Mouse (Mus musculus) stomach, postnatal 0 days (tissue): ENCODE results near the gene Tspan18. TPM values are rescaled to one million over a fixed set of nuclear protein-coding genes. Genes with fewer than 3 reads are reported as not detected.

ENCODE experiments used
- ATAC-seq: fragments of 200-750 bp; cut with Nextera tagmentation; 2 replicates; pipeline ENCODE4 v1.8.0; 2017; ENCODE audit not compliant: low FRiP score, low TSS enrichment
- DNase-seq: peaks from one replicate; pipeline ENCODE4 v3.0.0-alpha.2; 2016; ENCODE audit warnings: low spot score
- H3K27ac ChIP-seq: fragments of 300-500 bp; sonication (generic); replicated peaks from 2 replicates; pipeline ENCODE4 v1.5.1; 2014; ENCODE audit warnings: mild to moderate bottlenecking, control low read depth
- H3K27me3 ChIP-seq: fragments of 300-500 bp; sonication (generic); 2 replicates; pipeline ENCODE4 v1.6.1; 2014; ENCODE audit warnings: low read length; ENCODE audit not compliant: control insufficient read depth, insufficient read depth
- H3K36me3 ChIP-seq: fragments of 300-500 bp; sonication (generic); 2 replicates; pipeline ENCODE4 v1.6.1; 2014; ENCODE audit warnings: low read length, mixed read lengths; ENCODE audit not compliant: control insufficient read depth, insufficient read depth
- H3K4me1 ChIP-seq: fragments of 300-500 bp; sonication (generic); replicated peaks from 2 replicates; pipeline ENCODE4 v1.6.1; 2014; ENCODE audit warnings: antibody characterized with exemption; ENCODE audit not compliant: control insufficient read depth, insufficient read depth
- H3K4me2 ChIP-seq: fragments of 300-500 bp; sonication (generic); replicated peaks from 2 replicates; pipeline ENCODE4 v1.6.1; 2014; ENCODE audit warnings: low read depth, mild to moderate bottlenecking, control low read depth, moderate library complexity
- H3K4me3 ChIP-seq: fragments of 300-500 bp; sonication (generic); 2 replicates; pipeline ENCODE4 v1.5.1; 2014; ENCODE audit warnings: low read depth, low read length, control low read depth
- H3K9ac ChIP-seq: fragments of 300-500 bp; sonication (generic); 2 replicates; pipeline ENCODE4 v1.6.1; 2014; ENCODE audit warnings: mild to moderate bottlenecking, low read length, control low read depth, mixed read lengths
- H3K9me3 ChIP-seq: fragments of 300-500 bp; sonication (generic); 2 replicates; pipeline ENCODE4 v1.6.1; 2016; ENCODE audit warnings: low read length; ENCODE audit not compliant: control insufficient read depth
- CTCF ChIP-seq: IDR thresholded peaks from 2 replicates; pipeline ENCODE4 v1.5.1; 2016; ENCODE audit warnings: antibody characterized with exemption, low read depth, mild to moderate bottlenecking, moderate library complexity
- EP300 ChIP-seq: optimal IDR thresholded peaks from 2 replicates; pipeline ENCODE3; 2016; ENCODE audit warnings: antibody characterized with exemption
- WGBS: fragments of 180-500 bp; shearing (Covaris S2); extraction: QIAGEN DNeasy Blood & Tissue Kit; methylation state at CpG from one replicate; pipeline ENCODE4 v1.1.7; 2014; 5-methylcytosine and 5-hydroxymethylcytosine counted together
- polyA plus RNA-seq: library from polyadenylated mRNA; unstranded; fragments of >200 nt; fragmentation: Nextera tagmentation; extraction: Ambion mirVana; gene quantifications from 2 replicates; pipeline ENCODE4 v1.2.1, GENCODE M21; 2015

Gene Tspan18
- polyA plus RNA-seq, 1 experiment from 2014 or later = 8.7 TPM

DNA sequence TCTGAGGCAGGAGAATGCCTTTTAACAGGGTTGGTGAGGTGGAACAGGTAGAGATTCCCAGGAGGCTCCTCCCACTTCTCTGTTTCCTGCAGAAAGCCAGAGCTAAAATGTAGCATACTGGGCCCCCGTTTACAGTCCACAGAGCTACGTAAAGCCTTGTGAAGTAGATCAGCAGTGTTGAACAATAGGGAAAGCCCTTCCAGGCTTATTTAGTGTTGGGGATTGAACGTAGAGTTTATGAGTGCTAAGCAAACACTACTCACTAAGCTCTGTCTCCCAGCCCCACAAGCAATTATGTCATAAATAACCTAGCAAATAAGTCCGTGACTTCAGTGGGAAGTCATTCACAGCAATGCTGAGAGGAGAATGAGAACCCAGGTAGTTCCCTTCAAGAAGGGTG, 76.7 kb downstream of the Tspan18 start:
- no peak for DNase-seq
- H3K27me3 ChIP-seq = no peaks in the 10 kb centered on the region
- H3K9ac ChIP-seq = no peak overlapping the region
- no peak overlapping the region for H3K4me3 ChIP-seq
- H3K9me3 ChIP-seq = no peaks in the 10 kb centered on the region
- H3K36me3 ChIP-seq = no peaks in the 10 kb centered on the region
- TF ChIP-seq EP300 (no peak), CTCF (no peak)
- no peak overlapping the region for H3K27ac ChIP-seq
- no peaks in the 10 kb centered on the region for H3K4me1 ChIP-seq
- no peak overlapping the region for H3K4me2 ChIP-seq
- ATAC-seq = no peak
- WGBS = 26% methylated on average over 4 of the region's 4 CpGs

DNA sequence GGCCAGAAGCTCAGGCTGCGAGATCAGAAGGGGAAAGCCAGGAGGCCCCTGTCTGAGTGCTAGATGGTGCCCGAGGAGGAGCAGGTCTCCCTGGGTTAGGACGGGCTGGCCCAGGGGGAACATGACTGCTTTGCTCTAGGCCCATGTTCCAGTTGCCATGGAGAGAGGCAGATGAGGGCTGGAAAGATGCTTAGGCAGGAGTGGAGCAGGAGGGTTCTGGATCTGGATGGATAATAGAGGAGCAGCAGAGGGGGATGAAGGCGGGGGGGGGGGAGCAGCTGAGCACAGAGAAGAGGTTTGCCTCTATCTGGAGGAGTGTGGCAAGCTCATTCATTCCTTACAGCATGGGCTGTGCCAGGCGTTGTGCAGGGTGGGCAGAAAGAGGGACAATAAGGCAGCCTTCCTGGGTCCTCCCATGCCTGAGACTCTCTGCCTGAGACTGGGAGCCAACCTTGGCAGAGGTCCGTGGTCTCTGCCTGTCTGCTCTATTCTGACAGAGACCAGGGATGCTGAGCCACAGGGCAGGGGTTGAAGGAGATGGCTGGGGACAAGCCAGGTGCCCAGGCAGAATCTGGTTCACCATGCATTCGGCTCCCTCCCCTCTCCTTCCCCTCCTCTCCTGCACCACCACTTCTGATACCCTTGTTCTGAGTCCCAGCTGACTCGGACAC, 77.4 kb downstream of the Tspan18 start:
- H3K4me2 ChIP-seq = no peak overlapping the region
- H3K27me3 ChIP-seq = no peaks in the 10 kb centered on the region
- no peak overlapping the region for H3K9ac ChIP-seq
- DNase-seq (no peak), ATAC-seq (no peak)
- WGBS = 75% methylated on average over 8 of the region's 8 CpGs
- no peak overlapping the region for H3K27ac ChIP-seq
- no peak overlapping the region for H3K4me3 ChIP-seq
- no peaks in the 10 kb centered on the region for H3K36me3 ChIP-seq
- TF ChIP-seq EP300 (no peak), CTCF (no peak)
- no peaks in the 10 kb centered on the region for H3K9me3 ChIP-seq
- no peaks in the 10 kb centered on the region for H3K4me1 ChIP-seq

DNA sequence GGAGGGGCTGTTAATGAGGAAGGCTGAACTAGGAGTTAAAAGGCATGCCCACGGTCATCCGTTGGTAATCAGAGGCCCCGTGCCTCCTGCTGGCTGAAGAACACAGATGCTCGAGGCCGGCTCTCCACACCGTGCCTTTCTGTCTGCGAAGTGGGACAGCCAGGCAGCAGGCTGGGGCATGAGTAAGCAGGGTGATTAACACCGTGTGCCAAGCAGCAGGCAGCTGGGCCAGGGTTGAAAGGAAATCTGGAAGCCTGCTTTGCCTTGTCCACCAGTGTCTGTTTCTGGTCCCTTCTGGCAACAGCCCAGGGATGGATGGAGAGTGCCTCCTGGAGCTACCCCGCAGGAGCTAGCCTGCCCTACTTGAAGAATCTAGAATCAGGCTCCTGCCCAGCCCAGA, 81.9 kb downstream of the Tspan18 start:
- no peak for TF ChIP-seq CTCF
- no peak for TF ChIP-seq EP300
- 39% methylated on average over 9 of the region's 9 CpGs for WGBS
- no peaks in the 10 kb centered on the region for H3K27me3 ChIP-seq

DNA sequence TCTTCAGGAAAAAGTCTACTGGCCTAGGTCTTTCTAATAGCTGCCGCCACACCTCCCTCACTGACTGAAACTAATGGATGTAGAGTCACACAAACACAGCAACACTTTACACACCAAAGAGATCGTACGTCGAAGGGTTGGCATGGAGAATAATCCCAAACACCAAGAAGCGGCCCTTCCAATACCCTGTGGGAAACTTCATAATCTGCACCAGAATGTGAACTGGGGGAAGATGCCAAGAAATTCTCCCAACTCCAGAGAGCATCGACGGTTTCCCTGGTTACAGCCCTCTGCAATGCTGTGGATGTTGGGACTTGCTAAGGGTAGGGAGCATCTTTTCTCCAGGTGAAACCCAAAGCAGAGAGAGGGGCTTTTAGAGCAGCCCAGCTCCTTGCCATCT, 83.7 kb downstream of the Tspan18 start:
- 83% methylated on average over 7 of the region's 7 CpGs for WGBS

More for the DNA sequence above, 81.9 kb downstream of the Tspan18 start:
- H3K4me1 ChIP-seq = no peaks in the 10 kb centered on the region
- no peaks in the 10 kb centered on the region for H3K9me3 ChIP-seq
- no peak overlapping the region; the same call in 1 of the 2 replicates for H3K27ac ChIP-seq
- H3K9ac ChIP-seq = no peak overlapping the region
- no peaks in the 10 kb centered on the region for H3K36me3 ChIP-seq
- ATAC-seq (no peak), DNase-seq (no peak)
- H3K4me3 ChIP-seq = no peak overlapping the region
- H3K4me2 ChIP-seq = no peak overlapping the region

DNA sequence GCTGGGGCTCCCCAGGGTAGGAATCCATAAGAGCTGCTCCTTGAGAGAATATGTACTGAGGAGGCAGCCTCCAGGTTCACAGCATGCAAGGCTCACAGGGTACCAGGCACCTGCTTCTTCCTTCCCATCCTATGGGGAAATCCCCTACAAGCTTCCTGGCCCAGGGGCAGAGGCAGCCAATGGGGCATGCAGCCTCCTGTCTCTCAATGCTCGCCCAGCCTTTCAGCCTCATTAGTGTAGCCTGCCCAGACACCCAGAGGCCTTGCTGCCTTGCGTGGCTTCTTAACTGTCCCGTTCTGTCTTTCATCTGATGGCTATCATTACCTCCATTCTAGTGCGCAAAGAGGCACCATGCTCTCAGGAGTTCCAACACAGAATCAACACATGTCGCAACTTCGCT, 85.2 kb downstream of the Tspan18 start:
- Histone ChIP-seq H3K27ac (no peak overlapping the region), H3K4me3 (no peak overlapping the region), H3K9me3 (no peaks in the 10 kb centered on the region), H3K4me2 (no peak overlapping the region), H3K27me3 (0 out of 2 replicates have a peak, but pooled peaks cover 2% of the 10 kb centered on the region), H3K9ac (no peak overlapping the region), H3K4me1 (no peaks in the 10 kb centered on the region), H3K36me3 (no peaks in the 10 kb centered on the region)
- no peak for DNase-seq
- no peak for ATAC-seq
- TF ChIP-seq EP300 = no peak
- no peak for TF ChIP-seq CTCF
- 77% methylated on average over 6 of the region's 6 CpGs for WGBS

More for the DNA sequence above, 83.7 kb downstream of the Tspan18 start:
- no peaks in the 10 kb centered on the region for H3K27me3 ChIP-seq
- no peak overlapping the region for H3K27ac ChIP-seq
- no peaks in the 10 kb centered on the region for H3K36me3 ChIP-seq
- H3K4me1 ChIP-seq = no peaks in the 10 kb centered on the region
- no peak for TF ChIP-seq CTCF
- TF ChIP-seq EP300 = no peak
- ATAC-seq (no peak), DNase-seq (no peak)
- H3K9me3 ChIP-seq = no peaks in the 10 kb centered on the region
- H3K4me2 ChIP-seq = no peak overlapping the region
- H3K9ac ChIP-seq = no peak overlapping the region
- H3K4me3 ChIP-seq = no peak overlapping the region

DNA sequence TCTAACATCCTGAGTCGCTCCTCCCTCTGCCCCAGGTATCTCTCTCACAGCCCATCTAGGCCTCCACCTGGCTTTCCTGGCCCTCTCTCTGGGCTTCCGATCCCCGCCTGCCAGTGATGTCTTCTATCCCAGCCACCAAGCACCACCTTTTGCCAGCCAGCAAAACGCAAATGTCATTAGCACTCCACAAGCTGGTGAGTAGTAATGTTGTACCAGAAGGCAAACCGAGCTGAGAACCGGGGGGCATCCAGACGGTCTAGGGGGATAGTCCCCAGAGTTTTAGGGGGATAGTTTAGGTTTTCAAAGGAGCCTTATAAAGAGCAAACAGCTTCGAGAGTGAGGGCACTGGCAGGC, 90.2 kb downstream of the Tspan18 start:
- H3K4me1 ChIP-seq = no peaks in the 10 kb centered on the region
- no peaks in the 10 kb centered on the region for H3K9me3 ChIP-seq
- DNase-seq = no peak
- WGBS = 85% methylated on average over 8 of the region's 8 CpGs
- no peak for TF ChIP-seq CTCF
- H3K4me2 ChIP-seq = no peak overlapping the region
- H3K4me3 ChIP-seq = no peak overlapping the region
- 0 out of 2 replicates have a peak, but pooled peaks cover 2% of the 10 kb centered on the region for H3K27me3 ChIP-seq
- H3K27ac ChIP-seq = no peak overlapping the region
- no peak for ATAC-seq
- H3K9ac ChIP-seq = no peak overlapping the region
- H3K36me3 ChIP-seq = no peaks in the 10 kb centered on the region
